Mouse (Mus musculus): ENCODE results near the gene Tjp1. TPM values are rescaled to one million over a fixed set of nuclear protein-coding genes. Genes with fewer than 3 reads are reported as not detected.
A peak's percentile ranks its signal among the peaks of the same experiment; 100 is the strongest.

The Tjp1 gene
- 3.1 and 4.3 TPM in 2 replicates for polyA plus RNA-seq (2015; fragmentation: Nextera tagmentation; extraction: Ambion mirVana)

DNA sequence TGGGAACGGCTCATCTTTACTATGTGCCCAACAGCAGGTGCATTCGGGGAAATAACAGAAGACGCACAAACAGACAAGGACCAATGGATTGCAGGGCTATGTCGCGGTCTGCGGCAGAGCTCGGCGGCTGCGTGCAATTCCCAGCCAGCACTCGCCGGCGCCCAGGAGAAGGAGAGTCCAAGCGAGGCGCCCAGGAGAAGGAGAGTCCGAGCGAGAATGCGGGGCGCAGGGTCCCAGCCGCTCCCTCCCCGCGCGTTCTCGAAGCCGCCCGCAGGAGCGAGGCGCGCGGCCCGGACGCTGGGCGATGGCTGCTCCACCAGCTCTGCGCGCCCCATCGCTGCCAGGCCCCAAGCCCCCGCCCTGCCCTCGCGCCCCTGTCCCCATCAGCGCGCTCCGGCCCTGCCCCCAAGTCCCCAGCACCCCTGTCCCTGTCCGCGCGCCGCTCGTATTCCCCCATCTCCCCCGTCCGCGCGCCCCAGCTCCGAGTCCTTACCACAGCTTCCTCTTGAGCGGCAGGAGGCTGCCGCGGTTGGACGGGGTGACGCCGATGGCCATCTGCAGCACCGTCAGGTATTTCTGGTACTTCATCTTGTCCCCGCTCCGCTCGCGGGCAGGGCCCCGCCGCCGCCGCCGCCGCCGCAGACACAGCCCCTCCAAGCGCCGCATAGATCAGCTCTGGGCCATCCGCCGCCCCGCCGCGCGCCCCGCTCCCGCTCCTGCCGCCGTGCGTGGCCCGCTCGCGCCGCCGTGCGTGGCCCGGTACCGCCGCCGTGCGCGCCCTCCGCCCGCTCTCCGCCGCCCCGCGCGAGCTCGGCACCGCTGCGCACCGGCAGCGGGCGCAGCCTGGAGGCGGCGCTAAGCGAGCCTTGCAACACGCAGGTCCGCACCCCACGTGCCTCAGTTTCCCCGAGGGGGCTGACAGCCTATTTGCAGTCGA, at the start of gene Tjp1:
Tjp1 (minus strand) TSS at position 711 of the 937 bp plus-strand sequence.
- H3K4me2 ChIP-seq, result peak within 1 kb of the TSS; percentile 62
- WGBS (ENCODE audit: insufficient replicate concordance), result 2% methylated on average over 104 of the region's 115 CpGs
- no peak within 1 kb of the TSS for H3K27ac ChIP-seq (replicated peaks)
- H3K9ac ChIP-seq, result no peak within 1 kb of the TSS
- peak within 1 kb of the TSS; percentile 40 for H3K4me3 ChIP-seq (replicated peaks)
- H3K4me1 ChIP-seq (replicated peaks), result no peaks in the 10 kb centered on the region
- no peaks in the 10 kb centered on the region for H3K36me3 ChIP-seq (replicated peaks)
- no peak for ATAC-seq (ENCODE audit: insufficient read depth)
- H3K27me3 ChIP-seq, result peaks cover 62% of the 10 kb centered on the region
- H3K9me3 ChIP-seq (replicated peaks), result no peaks in the 10 kb centered on the region

DNA sequence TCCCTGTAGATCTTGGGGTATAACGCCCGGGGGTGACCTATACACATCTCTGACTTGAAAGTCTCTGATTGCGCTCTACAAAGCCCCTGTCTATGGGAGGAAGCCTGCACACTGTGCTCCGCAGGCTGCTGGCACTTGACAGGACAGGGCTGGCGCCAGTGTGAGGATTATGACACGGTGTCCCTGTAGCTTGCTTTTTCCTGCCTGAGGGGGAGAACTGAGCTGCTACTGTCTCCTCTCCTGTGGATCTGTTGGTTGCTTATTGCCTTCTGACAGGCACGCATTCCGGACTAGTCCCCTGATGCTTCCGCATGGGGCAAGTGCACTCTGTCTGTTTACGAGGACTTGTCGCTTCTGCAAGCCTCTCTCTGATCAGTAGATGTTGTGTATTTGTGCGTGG, 49.5 kb upstream of the Tjp1 start:
- H3K4me2 ChIP-seq, result no peak overlapping the region
- no peaks in the 10 kb centered on the region for H3K9me3 ChIP-seq (replicated peaks)
- no peaks in the 10 kb centered on the region for H3K27me3 ChIP-seq
- H3K36me3 ChIP-seq (replicated peaks), result no peaks in the 10 kb centered on the region
- ATAC-seq (ENCODE audit: insufficient read depth), result no peak
- no peak overlapping the region for H3K4me3 ChIP-seq (replicated peaks)
- H3K9ac ChIP-seq, result no peak overlapping the region
- H3K27ac ChIP-seq (replicated peaks), result no peak overlapping the region
- no peaks in the 10 kb centered on the region for H3K4me1 ChIP-seq (replicated peaks)
- WGBS (ENCODE audit: insufficient replicate concordance), result 57% methylated on average over 12 of the region's 12 CpGs

DNA sequence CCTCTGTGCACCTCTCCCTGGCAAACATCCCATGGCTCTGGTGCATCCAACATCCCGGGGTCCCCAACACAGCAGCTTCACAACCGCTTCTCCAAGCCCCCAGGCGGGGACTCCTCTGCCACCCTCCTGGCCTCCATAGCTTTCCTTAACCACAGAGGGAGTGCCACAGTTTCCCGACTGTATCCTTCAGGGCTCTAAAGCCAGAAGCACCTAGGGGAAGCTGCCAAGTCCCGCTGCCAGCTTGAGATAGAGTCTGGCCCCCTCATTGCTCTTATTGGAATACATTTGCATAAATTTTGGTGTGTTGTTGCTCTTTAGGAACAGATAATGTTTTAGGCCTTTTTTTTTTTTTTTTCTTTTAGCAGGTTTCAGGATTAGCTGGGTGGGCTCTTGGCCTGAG, 45.1 kb upstream of the Tjp1 start:
- no peak overlapping the region for H3K27ac ChIP-seq (replicated peaks)
- no peak overlapping the region for H3K4me3 ChIP-seq (replicated peaks)
- H3K9me3 ChIP-seq (replicated peaks), result no peaks in the 10 kb centered on the region
- H3K4me1 ChIP-seq (replicated peaks), result no peaks in the 10 kb centered on the region
- 54% methylated on average over 5 of the region's 5 CpGs for WGBS (ENCODE audit: insufficient replicate concordance)
- no peak overlapping the region for H3K9ac ChIP-seq
- H3K4me2 ChIP-seq, result no peak overlapping the region
- ATAC-seq (ENCODE audit: insufficient read depth), result no peak
- no peaks in the 10 kb centered on the region for H3K36me3 ChIP-seq (replicated peaks)
- H3K27me3 ChIP-seq, result no peaks in the 10 kb centered on the region

DNA sequence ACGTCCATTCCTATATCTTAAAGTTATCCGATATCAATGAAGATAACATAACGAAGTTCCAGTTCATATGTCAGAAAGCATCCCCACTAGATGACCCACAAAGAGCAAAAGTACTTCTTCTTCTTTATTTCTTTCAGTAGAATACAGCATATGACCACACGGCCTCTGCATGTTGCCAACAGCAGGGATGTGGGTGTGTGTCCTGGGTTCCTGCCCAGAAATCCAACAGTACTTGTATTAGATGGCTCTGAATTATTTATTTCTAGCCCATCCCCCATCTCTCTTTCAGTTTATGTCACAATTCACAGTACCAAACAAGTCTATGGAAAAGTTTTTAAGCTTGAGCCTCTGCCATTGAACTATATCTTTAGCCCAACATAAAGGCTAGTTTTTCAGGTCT, 43.1 kb upstream of the Tjp1 start:
- no peaks in the 10 kb centered on the region for H3K9me3 ChIP-seq (replicated peaks)
- no peaks in the 10 kb centered on the region for H3K27me3 ChIP-seq
- H3K27ac ChIP-seq (replicated peaks), result no peak overlapping the region
- no peak overlapping the region for H3K9ac ChIP-seq
- WGBS (ENCODE audit: insufficient replicate concordance), result 48% methylated on average over 4 of the region's 4 CpGs
- no peak overlapping the region for H3K4me2 ChIP-seq
- H3K4me3 ChIP-seq (replicated peaks), result no peak overlapping the region
- no peak for ATAC-seq (ENCODE audit: insufficient read depth)
- H3K4me1 ChIP-seq (replicated peaks), result no peaks in the 10 kb centered on the region
- H3K36me3 ChIP-seq (replicated peaks), result no peaks in the 10 kb centered on the region

DNA sequence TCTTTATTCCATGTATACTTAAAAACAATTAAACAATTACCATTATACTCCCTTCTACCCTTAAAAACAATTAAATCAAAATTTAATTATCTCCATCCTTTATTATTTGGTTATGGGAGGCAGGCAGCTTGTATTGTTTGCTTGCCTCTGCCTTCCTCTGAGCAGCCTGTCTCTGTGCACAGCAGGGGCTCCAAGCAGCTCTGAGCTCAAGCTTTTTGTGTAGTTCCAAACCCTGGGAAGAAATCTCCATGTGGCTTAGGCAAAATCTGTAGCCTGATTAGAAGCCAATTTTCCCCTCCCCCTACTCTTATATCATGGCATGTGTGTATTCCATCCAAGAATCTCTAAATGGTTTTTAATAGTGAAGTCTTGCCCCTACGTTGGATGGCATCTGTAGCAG, 28.4 kb upstream of the Tjp1 start:
- Histone ChIP-seq H3K9ac (no peak overlapping the region), H3K27ac (replicated peaks) (no peak overlapping the region), H3K4me2 (no peak overlapping the region), H3K36me3 (replicated peaks) (no peaks in the 10 kb centered on the region), H3K4me1 (replicated peaks) (no peaks in the 10 kb centered on the region), H3K4me3 (replicated peaks) (no peak overlapping the region), H3K9me3 (replicated peaks) (no peaks in the 10 kb centered on the region), H3K27me3 (no peaks in the 10 kb centered on the region)
- no peak for ATAC-seq (ENCODE audit: insufficient read depth)
- WGBS (ENCODE audit: insufficient replicate concordance), result 25% methylated on average over 1 of the region's 1 CpGs

DNA sequence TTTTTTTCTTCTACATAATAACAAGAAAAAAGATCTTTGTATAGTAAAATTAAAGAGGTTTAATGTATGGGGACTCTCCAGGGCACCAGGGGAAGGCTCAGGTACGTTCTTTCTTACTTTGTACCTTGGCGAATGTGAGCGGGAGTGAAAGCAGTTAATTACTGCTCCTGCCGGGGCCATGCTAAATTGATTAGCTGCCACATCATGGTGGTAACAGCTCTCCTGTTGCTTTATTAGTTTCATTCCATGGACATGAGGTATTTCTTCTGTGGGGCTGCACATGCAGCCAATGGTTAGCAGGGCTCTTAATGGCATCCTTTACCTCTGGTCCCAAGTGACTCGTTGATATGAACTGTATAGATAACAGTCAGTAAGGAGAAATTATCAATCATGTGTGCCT, 18.2 kb upstream of the Tjp1 start:
- WGBS (ENCODE audit: insufficient replicate concordance), result 33% methylated on average over 5 of the region's 5 CpGs
- ATAC-seq (ENCODE audit: insufficient read depth), result no peak
- Histone ChIP-seq H3K9ac (no peak overlapping the region), H3K4me1 (replicated peaks) (no peaks in the 10 kb centered on the region), H3K4me3 (replicated peaks) (no peak overlapping the region), H3K27ac (replicated peaks) (no peak overlapping the region), H3K27me3 (no peaks in the 10 kb centered on the region), H3K9me3 (replicated peaks) (no peaks in the 10 kb centered on the region), H3K4me2 (no peak overlapping the region), H3K36me3 (replicated peaks) (no peaks in the 10 kb centered on the region)

DNA sequence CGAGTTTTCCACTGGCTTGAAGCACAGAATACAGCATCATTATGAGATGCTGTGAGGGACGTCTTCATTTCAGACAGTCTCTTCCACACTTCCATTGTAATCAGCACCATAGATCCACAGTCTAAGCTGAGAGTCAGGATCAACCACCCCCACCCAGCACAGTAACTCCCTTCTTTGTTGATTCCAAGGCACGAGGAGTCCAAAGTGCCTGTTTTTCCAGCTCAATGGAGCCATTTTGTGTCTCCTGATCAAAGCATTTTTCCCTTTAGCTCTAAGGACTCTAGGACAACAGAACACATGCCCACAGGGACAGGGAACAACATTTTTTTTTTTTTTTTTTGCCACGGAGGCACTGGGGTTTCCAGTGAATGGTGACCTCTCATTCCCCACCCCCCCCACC, 5.1 kb upstream of the Tjp1 start:
- no peak for ATAC-seq (ENCODE audit: insufficient read depth)
- Histone ChIP-seq H3K4me3 (replicated peaks) (no peak overlapping the region), H3K36me3 (replicated peaks) (no peaks in the 10 kb centered on the region), H3K9me3 (replicated peaks) (no peaks in the 10 kb centered on the region), H3K4me1 (replicated peaks) (no peaks in the 10 kb centered on the region), H3K4me2 (no peak overlapping the region), H3K9ac (no peak overlapping the region), H3K27me3 (peaks cover 20% of the 10 kb centered on the region), H3K27ac (replicated peaks) (no peak overlapping the region)
- WGBS (ENCODE audit: insufficient replicate concordance), result 52% methylated on average over 4 of the region's 4 CpGs

DNA sequence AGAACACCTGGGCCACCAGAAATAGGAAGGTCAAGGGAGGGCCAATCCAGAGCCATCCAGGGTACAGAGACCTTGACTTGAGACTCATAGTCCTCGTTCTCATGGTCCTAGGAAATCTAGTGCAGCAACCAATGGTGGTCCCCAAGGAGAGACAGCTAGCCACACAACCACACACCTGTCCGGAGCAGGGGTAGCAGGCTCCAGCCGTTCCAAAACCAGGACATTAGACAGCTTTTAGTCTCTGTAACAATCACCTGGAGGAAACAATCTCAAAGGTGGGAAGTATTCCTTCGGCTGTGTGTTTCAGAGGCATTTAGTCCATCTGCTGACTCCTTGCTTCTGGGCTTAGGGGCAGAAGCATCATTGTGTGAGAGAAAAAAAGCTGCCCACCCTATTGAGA, 4.5 kb downstream of the Tjp1 start:
- whole genome bisulfite sequencing (ENCODE audit: insufficient replicate concordance), result 58% methylated on average over 4 of the region's 4 CpGs
- Histone ChIP-seq H3K9me3 (replicated peaks) (no peaks in the 10 kb centered on the region), H3K9ac (no peak overlapping the region), H3K27ac (replicated peaks) (no peak overlapping the region), H3K4me2 (no peak overlapping the region), H3K36me3 (replicated peaks) (no peaks in the 10 kb centered on the region), H3K4me1 (replicated peaks) (no peaks in the 10 kb centered on the region), H3K4me3 (replicated peaks) (no peak overlapping the region), H3K27me3 (peaks cover 46% of the 10 kb centered on the region)
- no peak for ATAC-seq (ENCODE audit: insufficient read depth)

DNA sequence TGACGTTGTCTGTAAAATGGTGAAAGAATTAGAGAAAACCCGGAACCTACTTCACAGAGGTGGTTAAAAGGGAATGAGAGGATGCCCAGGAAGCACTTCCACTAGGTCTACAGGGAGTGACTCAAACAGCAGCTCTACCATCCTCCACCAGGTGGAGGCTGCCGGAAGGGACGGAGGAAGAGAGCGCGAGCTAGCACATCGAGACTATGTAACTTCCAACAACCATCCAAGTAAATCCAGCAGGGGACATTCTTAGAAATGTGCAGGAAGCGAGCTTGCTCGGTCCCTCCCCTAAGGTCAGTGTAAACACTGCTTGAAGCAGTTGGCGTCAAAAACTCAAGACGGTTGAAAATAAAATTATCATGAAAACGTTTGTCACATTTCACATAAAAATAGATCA, 5.1 kb downstream of the Tjp1 start:
- Histone ChIP-seq H3K4me3 (replicated peaks) (no peak overlapping the region), H3K27me3 (peaks cover 40% of the 10 kb centered on the region), H3K9me3 (replicated peaks) (no peaks in the 10 kb centered on the region), H3K4me1 (replicated peaks) (no peaks in the 10 kb centered on the region), H3K36me3 (replicated peaks) (no peaks in the 10 kb centered on the region), H3K9ac (no peak overlapping the region), H3K4me2 (no peak overlapping the region), H3K27ac (replicated peaks) (no peak overlapping the region)
- WGBS (ENCODE audit: insufficient replicate concordance), result 49% methylated on average over 12 of the region's 12 CpGs
- no peak for ATAC-seq (ENCODE audit: insufficient read depth)

DNA sequence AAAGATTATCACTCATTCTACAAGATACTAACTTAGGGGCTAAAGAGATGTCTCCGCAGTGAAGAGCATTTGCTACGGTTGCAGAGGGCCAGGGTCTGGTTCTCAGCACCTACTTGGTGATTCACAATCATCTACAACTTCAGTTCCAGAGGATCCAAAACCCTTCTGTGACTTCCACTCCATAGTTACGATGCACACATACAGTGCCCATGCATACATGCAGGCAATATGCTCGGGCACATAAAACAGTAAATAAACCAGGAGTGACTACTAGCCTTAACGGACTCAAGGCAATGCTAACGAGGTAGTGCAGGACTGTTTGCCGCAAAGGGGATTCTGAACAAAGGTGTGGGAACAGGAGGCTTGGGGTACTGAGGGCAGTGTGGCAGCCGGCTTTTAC, 7.0 kb downstream of the Tjp1 start:
- peaks cover 21% of the 10 kb centered on the region for H3K27me3 ChIP-seq
- H3K4me1 ChIP-seq (replicated peaks), result no peaks in the 10 kb centered on the region
- 71% methylated on average over 8 of the region's 8 CpGs for WGBS (ENCODE audit: insufficient replicate concordance)
- H3K4me3 ChIP-seq (replicated peaks), result no peak overlapping the region
- no peak overlapping the region for H3K9ac ChIP-seq
- no peak for ATAC-seq (ENCODE audit: insufficient read depth)
- no peaks in the 10 kb centered on the region for H3K9me3 ChIP-seq (replicated peaks)
- H3K4me2 ChIP-seq, result no peak overlapping the region
- H3K36me3 ChIP-seq (replicated peaks), result no peaks in the 10 kb centered on the region
- H3K27ac ChIP-seq (replicated peaks), result no peak overlapping the region

DNA sequence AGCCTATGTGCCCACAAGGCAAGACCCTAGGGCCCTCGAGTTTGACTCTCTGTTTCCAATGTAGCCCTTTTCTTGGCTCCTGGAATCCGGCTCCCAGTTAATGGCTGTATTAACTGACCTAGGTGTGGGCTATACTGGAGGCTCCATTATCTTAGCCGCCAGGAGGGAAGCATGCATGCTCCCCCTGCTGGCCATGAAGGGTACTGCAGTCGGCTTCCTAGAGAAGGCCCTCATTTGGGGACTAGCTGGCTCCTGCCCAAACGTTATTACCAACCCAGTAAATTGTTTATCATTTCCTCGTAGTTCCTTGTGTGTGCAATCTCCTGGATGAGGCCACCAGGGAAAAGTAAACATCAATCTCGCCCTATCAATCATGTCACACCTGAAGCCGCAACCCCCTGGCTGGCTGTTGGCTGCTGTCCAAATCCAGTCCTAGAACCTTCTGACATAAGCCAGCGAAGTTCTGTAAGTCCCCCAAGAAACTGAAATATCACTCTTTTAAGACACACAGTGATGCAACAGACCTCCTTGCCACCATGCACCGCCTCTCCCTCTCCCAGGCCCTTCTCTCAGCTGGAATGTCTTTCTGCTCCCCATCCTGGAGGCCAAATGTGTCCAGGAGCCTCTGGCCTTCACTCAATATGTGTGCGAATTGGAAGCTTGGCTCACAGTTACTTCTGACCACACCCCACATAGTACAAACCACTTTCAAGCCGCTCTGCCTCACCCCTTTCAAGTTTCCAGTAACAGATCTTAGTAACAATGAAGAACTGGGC, 7.6 kb downstream of the Tjp1 start:
- no peaks in the 10 kb centered on the region for H3K4me1 ChIP-seq (replicated peaks)
- peaks cover 15% of the 10 kb centered on the region for H3K27me3 ChIP-seq
- H3K4me3 ChIP-seq (replicated peaks), result no peak overlapping the region
- no peaks in the 10 kb centered on the region for H3K36me3 ChIP-seq (replicated peaks)
- no peaks in the 10 kb centered on the region for H3K9me3 ChIP-seq (replicated peaks)
- 32% methylated on average over 12 of the region's 12 CpGs for WGBS (ENCODE audit: insufficient replicate concordance)
- ATAC-seq (ENCODE audit: insufficient read depth), result no peak
- no peak overlapping the region for H3K9ac ChIP-seq
- H3K27ac ChIP-seq (replicated peaks), result no peak overlapping the region
- H3K4me2 ChIP-seq, result no peak overlapping the region

Data from liver, embryonic 15.5 days (tissue).